In the genomic region with DNA sequence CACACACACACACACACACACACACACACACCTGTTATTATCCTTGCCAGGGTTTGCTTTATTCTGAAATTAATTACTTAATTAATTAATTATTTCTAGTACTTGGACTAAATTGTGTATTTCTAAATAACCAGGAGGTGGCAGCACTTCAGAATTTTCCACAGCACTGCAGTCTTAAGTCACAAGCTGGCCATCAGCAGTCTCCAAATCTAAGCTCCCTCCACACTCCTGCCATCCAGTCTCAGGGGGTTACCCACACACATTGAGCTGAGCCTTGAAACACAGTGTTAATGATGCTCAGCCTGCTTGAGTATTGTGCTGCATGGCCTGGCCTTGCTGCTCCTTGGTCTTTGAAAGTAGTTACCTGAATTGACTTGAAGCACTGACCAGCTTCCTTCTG, we compare ENCODE assay signal across 10 mouse cellular contexts. TPM values are rescaled to one million over a fixed set of nuclear protein-coding genes. Genes with fewer than 3 reads are reported as not detected.
DNase-seq lines count a peak whose midpoint lies in the region; ATAC-seq and TF ChIP-seq lines count a peak whose summit lies in the region.
"Had no signal": no experiment of that assay in that cellular context is flagged by ENCODE, and none has a peak within 500 bp of the region (broad histone marks: within the 10 kb centered on the region; RNA-seq: fewer than 3 reads in every experiment).

No protein-coding gene starts in this region.

- H3K9ac ChIP-seq in lung, embryonic 14.5 days = no peak overlapping the region
- no peak overlapping the region for H3K9ac ChIP-seq in embryonic facial prominence, embryonic 11.5 days (replicated peaks; ENCODE audit: low read length)
- H3K9ac ChIP-seq: liver, embryonic 15.5 days had no signal

- TF ChIP-seq CTCF in lung, embryonic 14.5 days (IDR thresholded peaks at IDR 0.05; ENCODE audit: low read depth) = peak; percentile 41

- no peak for ATAC-seq in lung, embryonic 14.5 days (ENCODE audit: insufficient read depth)
- no peak; the same call in 1 of the 2 replicates for ATAC-seq in embryonic facial prominence, embryonic 11.5 days (replicated peaks; ENCODE audit: insufficient number of reproducible peaks, low FRiP score, low TSS enrichment, low read depth)

- H3K36me3 ChIP-seq in lung, embryonic 14.5 days (ENCODE audit: insufficient read depth) = no peaks in the 10 kb centered on the region
- H3K36me3 ChIP-seq in embryonic facial prominence, embryonic 11.5 days (replicated peaks; ENCODE audit: control insufficient read depth, insufficient read depth, low read depth, low read length) = no peaks in the 10 kb centered on the region
- H3K36me3 ChIP-seq: liver, embryonic 15.5 days had no signal

- no peak overlapping the region for H3K4me3 ChIP-seq in lung, embryonic 14.5 days (ENCODE audit: low read depth, low read length)
- no peak overlapping the region for H3K4me3 ChIP-seq in embryonic facial prominence, embryonic 11.5 days (ENCODE audit: low read depth, low read length)
- H3K4me3 ChIP-seq: liver, embryonic 15.5 days had no signal

- no peaks in the 10 kb centered on the region for H3K9me3 ChIP-seq in lung, embryonic 14.5 days (ENCODE audit: low read depth, low read length)
- no peaks in the 10 kb centered on the region for H3K9me3 ChIP-seq in embryonic facial prominence, embryonic 11.5 days (replicated peaks; ENCODE audit: control insufficient read depth, low read length)
- H3K9me3 ChIP-seq: liver, embryonic 15.5 days had no signal

- H3K4me1 ChIP-seq in lung, embryonic 14.5 days (ENCODE audit: insufficient read depth) = no peaks in the 10 kb centered on the region
- H3K4me1 ChIP-seq in embryonic facial prominence, embryonic 11.5 days (ENCODE audit: control insufficient read depth, insufficient read depth, low read length) = no peaks in the 10 kb centered on the region
- H3K4me1 ChIP-seq: liver, embryonic 15.5 days had no signal

- no peak overlapping the region for H3K27ac ChIP-seq in lung, embryonic 14.5 days (ENCODE audit: low read depth)
- H3K27ac ChIP-seq in embryonic facial prominence, embryonic 11.5 days (replicated peaks; ENCODE audit: low read depth, low read length) = no peak overlapping the region
- H3K27ac ChIP-seq: liver, embryonic 15.5 days had no signal

- intact Hi-C loops in left cerebral cortex, postnatal 10 days (cut with DNase I) = loop anchor here (5.0 kb wide), 1 partner anchor 74 kb away; no protein-coding TSS in a partner anchor

- no peak overlapping the region for H3K4me2 ChIP-seq in lung, embryonic 14.5 days
- no peak overlapping the region for H3K4me2 ChIP-seq in embryonic facial prominence, embryonic 11.5 days (ENCODE audit: low read depth, low read length)
- H3K4me2 ChIP-seq: liver, embryonic 15.5 days had no signal

- no peaks in the 10 kb centered on the region for H3K27me3 ChIP-seq in lung, embryonic 14.5 days (ENCODE audit: insufficient read depth, low read length)
- H3K27me3 ChIP-seq in embryonic facial prominence, embryonic 11.5 days (ENCODE audit: control insufficient read depth, insufficient read depth, low read length) = no peaks in the 10 kb centered on the region
- H3K27me3 ChIP-seq: liver, embryonic 15.5 days had no signal

- peak; percentile 21 for DNase-seq in adrenal gland, postnatal 10 days
- DNase-seq in adrenal gland, postnatal 25 days = no peak
- DNase-seq in lung, embryonic 14.5 days = peak; percentile 73
- DNase-seq in lung, postnatal 4 days = no peak
- DNase-seq in embryonic facial prominence, embryonic 11.5 days (ENCODE audit: low spot score) = peak; percentile 63
- peak; percentile 20 to 22 for DNase-seq in left cerebral cortex, postnatal 10 days (ENCODE audit: extremely low spot score in 1 of 2, low spot score in 2 of 2)
- DNase-seq in c-Kit-positive CD71-positive TER-119-positive erythroid progenitor cells, embryonic 14.5 days (ENCODE audit: low spot score) = no peak
- DNase-seq in T-cell, adult 2 months (ENCODE audit: low spot score) = no peak

RNA-seq across cellular contexts. Expression of a gene that starts 44.3 kb away (rescaled TPM):
- total RNA-seq in adrenal gland, postnatal 10 days (2021) = 1 to 10 TPM; 2.9 to 3.6 TPM
- total RNA-seq in adrenal gland, postnatal 25 days (2021) = 2.1 and 5.0 TPM in 2 replicates
- 0.58 TPM in 1 of 2 replicates, not detected in the other for polyA plus RNA-seq in lung, embryonic 14.5 days (2014; fragmentation: Nextera tagmentation; extraction: Ambion mirVana)
- 25.8 and 26.3 TPM in 2 replicates for polyA plus RNA-seq in embryonic facial prominence, embryonic 11.5 days (2014; fragmentation: Nextera tagmentation; extraction: Ambion mirVana)
- under 1 TPM in 1 of 2 experiments, not detected in 1; 0.26 TPM for total RNA-seq in left cerebral cortex, postnatal 10 days (2021)
- polyA plus RNA-seq: gonadal fat pad, adult 2 months; liver, embryonic 15.5 days had no signal

Comparison
In these comparisons a context has a peak if more than half of its experiments do, and no peak if none do; other contexts are left out.
1. DNase-seq: peak in adrenal gland, postnatal 10 days (single experiment), lung, embryonic 14.5 days (single experiment), embryonic facial prominence, embryonic 11.5 days (single experiment) and left cerebral cortex, postnatal 10 days (2 of 2); none in adrenal gland, postnatal 25 days (single experiment), lung, postnatal 4 days (0 of 2), c-Kit-positive CD71-positive TER-119-positive erythroid progenitor cells, embryonic 14.5 days (single experiment) and T-cell, adult 2 months (single experiment).